Mouse (Mus musculus) cerebellum, adult 9-10 months (tissue): ENCODE results near the gene Olfr247.
"Not testable (repeated sequence)": the region's sequence is repeated elsewhere in the genome, so short reads cannot be mapped to it uniquely, and the experiment has no call there.

Experiments used
- DNase-seq: peaks from one replicate; pipeline ENCODE4 v3.0.0; 2022

Gene Olfr247

DNA sequence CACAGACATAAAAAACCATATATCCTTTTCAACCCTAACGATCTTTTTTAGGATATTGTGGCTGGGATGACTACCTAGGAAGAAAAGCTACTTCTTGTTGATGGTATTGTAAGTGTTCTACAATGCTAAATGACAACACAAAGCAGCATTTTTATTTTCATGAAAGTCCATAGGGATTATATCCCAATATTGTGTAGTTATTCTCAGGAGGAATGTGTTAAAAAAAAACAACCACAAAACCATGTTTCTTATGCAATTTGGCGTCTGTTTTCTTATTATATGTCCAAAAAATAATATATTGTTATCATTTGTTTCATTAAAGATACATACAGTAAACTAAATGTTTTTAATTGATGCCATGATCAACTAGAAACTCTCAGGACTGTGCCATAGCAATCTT is at the start of gene Olfr247:
Gene Olfr247 (minus strand): TSS at position 101 of the 400 bp plus-strand sequence.
- not testable (repeated sequence) for DNase-seq

DNA sequence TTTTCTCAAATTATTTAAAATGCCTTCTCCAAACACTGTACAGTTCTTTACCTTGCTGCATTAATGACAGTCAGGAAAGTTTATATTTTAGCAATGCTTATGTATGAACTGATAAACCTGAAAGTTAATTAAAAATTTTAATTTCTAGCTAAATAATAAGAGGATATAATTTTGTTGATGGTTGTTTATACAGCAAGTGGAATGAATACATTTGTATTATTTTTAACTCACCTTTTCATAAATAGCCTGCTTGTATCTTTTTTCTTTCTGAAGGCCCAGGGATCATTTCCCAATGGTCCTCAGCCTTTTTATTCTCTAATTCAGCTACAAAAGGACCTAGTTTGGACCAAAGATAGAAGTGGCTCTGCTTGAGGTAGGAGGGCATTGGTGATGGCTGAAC is 36.4 kb upstream of the Olfr247 start, which contains the start of gene Olfr820:
Gene Olfr820 (plus strand): TSS at position 301 of the 400 bp plus-strand sequence.
- no peak for DNase-seq

DNA sequence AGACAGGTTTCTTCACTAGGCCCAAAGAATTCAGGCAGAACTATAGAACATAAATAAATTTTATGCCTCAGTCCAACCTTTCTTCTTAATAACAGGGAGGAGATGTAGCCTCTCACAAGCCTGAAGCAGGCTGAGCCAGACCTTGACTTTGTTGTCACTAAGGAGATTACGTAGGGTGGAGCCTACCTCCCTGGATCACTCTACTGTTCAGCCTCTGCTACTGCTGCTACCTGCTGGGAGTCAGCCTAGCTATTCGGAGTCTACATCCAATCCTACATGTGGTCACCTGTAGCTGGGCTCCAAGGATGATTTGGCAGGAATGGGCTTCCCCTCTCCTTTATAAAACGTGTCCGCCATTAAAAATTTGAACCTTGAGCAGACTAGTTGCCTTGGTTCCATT is 29.4 kb upstream of the Olfr247 start:
- DNase-seq = not testable (repeated sequence)

GRCm38 (mm10) chr10:130004104-130004503 is 28.2 kb upstream of the Olfr247 start:
- not testable (repeated sequence) for DNase-seq

- DNase-seq = not testable (repeated sequence)
Observed at GRCm38 (mm10) chr10:129984962-129985361, 9.0 kb upstream of the Olfr247 start, which contains the start of gene Gm10310. Gene Gm10310 (minus strand): TSS chr10:129985062.

DNA sequence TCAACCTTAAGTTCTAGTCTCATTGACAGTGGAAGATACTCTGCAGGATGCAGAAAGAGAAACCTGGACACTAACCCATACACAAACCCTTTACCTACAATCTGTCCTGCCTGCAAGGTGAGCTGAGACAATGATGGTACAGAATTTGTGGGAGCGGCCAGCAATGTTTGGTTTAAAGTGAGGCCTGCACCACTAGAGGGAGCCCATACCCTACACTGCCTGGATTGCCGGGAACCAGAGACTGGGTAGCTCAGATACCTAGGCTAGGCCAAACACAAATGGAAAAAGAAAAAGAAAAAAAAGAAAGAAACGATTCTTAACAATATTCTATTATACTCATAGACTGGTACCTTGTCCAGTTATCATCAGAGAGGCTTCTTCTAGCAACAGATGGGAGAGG is 5.9 kb upstream of the Olfr247 start:
- DNase-seq = not testable (repeated sequence)

DNA sequence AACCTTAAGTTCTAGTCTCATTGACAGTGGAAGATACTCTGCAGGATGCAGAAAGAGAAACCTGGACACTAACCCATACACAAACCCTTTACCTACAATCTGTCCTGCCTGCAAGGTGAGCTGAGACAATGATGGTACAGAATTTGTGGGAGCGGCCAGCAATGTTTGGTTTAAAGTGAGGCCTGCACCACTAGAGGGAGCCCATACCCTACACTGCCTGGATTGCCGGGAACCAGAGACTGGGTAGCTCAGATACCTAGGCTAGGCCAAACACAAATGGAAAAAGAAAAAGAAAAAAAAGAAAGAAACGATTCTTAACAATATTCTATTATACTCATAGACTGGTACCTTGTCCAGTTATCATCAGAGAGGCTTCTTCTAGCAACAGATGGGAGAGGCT is 2.9 kb downstream of the Olfr247 start:
- not testable (repeated sequence) for DNase-seq

DNA sequence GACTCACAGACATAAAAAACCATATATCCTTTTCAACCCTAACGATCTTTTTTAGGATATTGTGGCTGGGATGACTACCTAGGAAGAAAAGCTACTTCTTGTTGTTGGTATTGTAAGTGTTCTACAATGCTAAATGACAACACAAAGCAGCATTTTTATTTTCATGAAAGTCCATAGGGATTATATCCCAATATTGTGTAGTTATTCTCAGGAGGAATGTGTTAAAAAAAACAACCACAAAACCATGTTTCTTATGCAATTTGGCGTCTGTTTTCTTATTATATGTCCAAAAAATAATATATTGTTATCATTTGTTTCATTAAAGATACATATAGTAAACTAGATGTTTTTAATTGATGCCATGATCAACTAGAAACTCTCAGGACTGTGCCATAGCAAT is 8.8 kb downstream of the Olfr247 start, which contains the start of gene Olfr819:
Gene Olfr819 (minus strand): TSS at position 101 of the 400 bp plus-strand sequence.
- not testable (repeated sequence) for DNase-seq

DNA sequence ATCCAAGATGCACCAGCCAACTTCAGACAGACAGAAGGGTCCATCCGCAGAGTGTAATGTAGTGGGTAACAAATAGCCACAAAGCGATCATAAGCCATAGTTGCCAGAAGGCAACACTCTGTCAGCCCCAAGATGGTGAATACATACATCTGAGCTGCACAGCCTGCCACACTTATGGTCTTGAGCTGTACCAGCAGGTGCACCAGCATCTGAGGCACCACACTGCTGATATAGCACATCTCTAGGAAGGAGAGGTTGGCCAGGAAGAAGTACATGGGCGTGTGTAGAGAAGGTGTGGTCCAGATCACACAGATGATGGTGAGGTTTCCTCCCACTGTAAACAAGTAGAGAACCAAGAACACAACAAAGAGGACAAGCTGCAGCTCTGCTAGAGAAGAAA is 9.7 kb downstream of the Olfr247 start:
- DNase-seq = not testable (repeated sequence)

- no peak for DNase-seq
Observed at GRCm38 (mm10) chr10:129949000-129949399, 26.9 kb downstream of the Olfr247 start, which contains the start of gene Olfr818. Gene Olfr818 (minus strand): TSS chr10:129949100.
